Mouse (Mus musculus) liver, adult 2 months (tissue): ENCODE results near the gene Zfp128. TPM values are rescaled to one million over a fixed set of nuclear protein-coding genes. Genes with fewer than 3 reads are reported as not detected.

Experiments
- DNase-seq: peaks from one replicate; pipeline ENCODE4 v3.0.0-alpha.2; 2011; ENCODE audit warnings: low read depth, low spot score; ENCODE audit errors: extremely low read depth
- H3K27ac ChIP-seq: fragments of 200-500 bp; replicated peaks from 2 replicates; pipeline ENCODE4 v1.5.1; 2012; ENCODE audit warnings: low read depth, mild to moderate bottlenecking, control low read depth, inconsistent platforms, low read length; ENCODE audit not compliant: insufficient read depth
- H3K27me3 ChIP-seq: fragments of 200-500 bp; 2 replicates; pipeline ENCODE4 v1.6.1; 2012; ENCODE audit warnings: mild to moderate bottlenecking, moderate library complexity, low read length, inconsistent platforms; ENCODE audit not compliant: control insufficient read depth, insufficient read depth
- H3K36me3 ChIP-seq: fragments of 200-500 bp; 2 replicates; pipeline ENCODE4 v1.6.1; 2012; ENCODE audit warnings: low read length, inconsistent platforms; ENCODE audit not compliant: control insufficient read depth, insufficient read depth
- H3K4me1 ChIP-seq: fragments of 200-500 bp; 2 replicates; pipeline ENCODE4 v1.6.1; 2011; ENCODE audit warnings: low read length; ENCODE audit not compliant: control insufficient read depth, insufficient read depth
- H3K4me3 ChIP-seq: fragments of 200-500 bp; 2 replicates; pipeline ENCODE4 v1.5.1; 2011; ENCODE audit warnings: low read depth, mild to moderate bottlenecking, control low read depth, low read length, moderate library complexity; ENCODE audit not compliant: insufficient read depth
- H3K79me2 ChIP-seq: fragments of 200-500 bp; 2 replicates; pipeline ENCODE4 v1.6.1; 2012; ENCODE audit warnings: inconsistent platforms, mild to moderate bottlenecking, low read length, moderate library complexity; ENCODE audit not compliant: control insufficient read depth, insufficient read depth
- H3K9ac ChIP-seq: fragments of 200-500 bp; 2 replicates; pipeline ENCODE4 v1.6.1; 2012; ENCODE audit warnings: low read depth, mild to moderate bottlenecking, control low read depth, inconsistent platforms, low read length
- CTCF ChIP-seq: fragments of 200-500 bp; IDR thresholded peaks from 2 replicates; pipeline ENCODE4 v1.5.1; 2011; ENCODE audit warnings: low read depth, low read length, control low read depth
- POLR2A ChIP-seq: fragments of 200-500 bp; IDR thresholded peaks from 2 replicates; pipeline ENCODE4 v1.6.1; 2011; ENCODE audit warnings: low read length, control low read depth; ENCODE audit not compliant: insufficient read depth; ENCODE audit errors: extremely low read depth
- WGBS: fragments of 180-500 bp; shearing (Covaris S2); methylation state at CpG from one replicate; pipeline ENCODE4 v1.1.7; 2018; 5-methylcytosine and 5-hydroxymethylcytosine counted together
- polyA plus RNA-seq: library from polyadenylated mRNA; depleted of rRNA; stranded (reverse); fragments of >200 nt; gene quantifications from 2 replicates; pipeline ENCODE4 v1.2.3, GENCODE M21; 2012; rRNA removed
- total RNA-seq: library from RNA; depleted of rRNA; stranded (reverse); fragments of >200 nt; gene quantifications from 2 replicates; pipeline ENCODE4 v1.2.3, GENCODE M21; 2014; rRNA removed

The Zfp128 gene
- total and polyA plus RNA-seq, 2 experiments, result 0.46 to 2.1 TPM

DNA sequence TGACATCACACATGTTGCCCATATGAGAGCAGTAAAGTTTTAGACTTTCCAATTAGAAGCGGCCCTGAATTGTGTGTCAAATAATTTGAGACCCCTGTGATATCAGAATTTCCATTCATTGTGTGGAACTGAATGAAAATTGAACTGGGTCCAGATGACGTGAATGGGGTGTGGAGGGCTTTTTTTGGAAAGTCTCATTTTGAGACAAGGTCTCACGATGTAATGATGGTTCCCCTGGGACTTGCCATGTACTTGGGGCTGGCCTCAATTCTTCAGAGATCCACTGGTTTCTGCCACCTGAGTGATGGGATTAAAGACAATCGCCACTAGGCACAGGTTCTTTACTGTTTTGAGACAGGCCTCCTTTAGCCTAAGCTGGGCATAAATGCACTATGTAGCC lies 59.6 kb downstream of the Zfp128 start:
- Histone ChIP-seq H3K4me3 (no peak overlapping the region), H3K27me3 (no peaks in the 10 kb centered on the region), H3K79me2 (no peaks in the 10 kb centered on the region), H3K27ac (no peak overlapping the region), H3K36me3 (no peaks in the 10 kb centered on the region), H3K9ac (no peak overlapping the region), H3K4me1 (no peaks in the 10 kb centered on the region)
- 90% methylated on average over 4 of the region's 4 CpGs for WGBS
- TF ChIP-seq POLR2A (no peak), CTCF (no peak)
- no peak for DNase-seq

Other genes starting within 250 kb of the Zfp128 start
- gene Vmn2r54, start 240.9 kb upstream of the Zfp128 start, total RNA-seq, result not detected in 2 replicates
- gene Vmn2r54, start 240.9 kb upstream of the Zfp128 start, polyA plus RNA-seq, result not detected in 2 replicates
- not detected in 2 replicates for gene Vmn2r55, start 196.2 kb upstream of the Zfp128 start, total RNA-seq
- gene Vmn2r55, start 196.2 kb upstream of the Zfp128 start, polyA plus RNA-seq, result not detected in 2 replicates
- gene Vmn2r56, start 146.2 kb upstream of the Zfp128 start, total RNA-seq, result not detected in 2 replicates
- gene Vmn2r56, start 146.2 kb upstream of the Zfp128 start, polyA plus RNA-seq, result not detected in 2 replicates
- gene Zscan18, start 77.5 kb upstream of the Zfp128 start, total RNA-seq, result 0.27 TPM in 1 of 2 replicates, not detected in the other
- 0.05 TPM in 1 of 2 replicates, not detected in the other for gene Zscan18, start 77.5 kb upstream of the Zfp128 start, polyA plus RNA-seq
- 1.8 and 2.0 TPM in 2 replicates for gene Zfp329, start 62.3 kb upstream of the Zfp128 start, total RNA-seq
- 0.29 and 0.50 TPM in 2 replicates for gene Zfp329, start 62.3 kb upstream of the Zfp128 start, polyA plus RNA-seq
- gene Zfp110, start 46.4 kb upstream of the Zfp128 start, total RNA-seq, result 22.2 and 25.0 TPM in 2 replicates
- 6.1 and 9.7 TPM in 2 replicates for gene Zfp110, start 46.4 kb upstream of the Zfp128 start, polyA plus RNA-seq
- gene Zscan22, start 16.6 kb downstream of the Zfp128 start, total RNA-seq, result 1.2 and 1.5 TPM in 2 replicates
- gene Zscan22, start 16.6 kb downstream of the Zfp128 start, polyA plus RNA-seq, result 5.7 and 6.6 TPM in 2 replicates
- 773 and 998 TPM in 2 replicates for gene Rps5, start 41.1 kb downstream of the Zfp128 start, total RNA-seq
- gene Rps5, start 41.1 kb downstream of the Zfp128 start, polyA plus RNA-seq, result 789 and 798 TPM in 2 replicates
- gene Rnf225, start 46.2 kb downstream of the Zfp128 start, total RNA-seq, result 0.09 and 0.47 TPM in 2 replicates
- 0.45 and 0.65 TPM in 2 replicates for gene Rnf225, start 46.2 kb downstream of the Zfp128 start, polyA plus RNA-seq
- gene Zfp324, start 84.7 kb downstream of the Zfp128 start, total RNA-seq, result 3.9 and 4.1 TPM in 2 replicates
- 3.4 and 5.2 TPM in 2 replicates for gene Zfp324, start 84.7 kb downstream of the Zfp128 start, polyA plus RNA-seq
- 1.3 and 1.4 TPM in 2 replicates for gene Zfp446, start 96.7 kb downstream of the Zfp128 start, total RNA-seq
- gene Zfp446, start 96.7 kb downstream of the Zfp128 start, polyA plus RNA-seq, result 1.9 and 3.6 TPM in 2 replicates
- gene Slc27a5, start 117.0 kb downstream of the Zfp128 start, total RNA-seq, result 1,289 and 1,401 TPM in 2 replicates
- 1,497 and 1,713 TPM in 2 replicates for gene Slc27a5, start 117.0 kb downstream of the Zfp128 start, polyA plus RNA-seq
- 67.7 and 69.4 TPM in 2 replicates for gene Trim28, start 117.9 kb downstream of the Zfp128 start, total RNA-seq
- 98.0 and 114 TPM in 2 replicates for gene Trim28, start 117.9 kb downstream of the Zfp128 start, polyA plus RNA-seq
- gene Zbtb45, start 128.9 kb downstream of the Zfp128 start, total RNA-seq, result 0.28 and 1.2 TPM in 2 replicates
- gene Zbtb45, start 128.9 kb downstream of the Zfp128 start, polyA plus RNA-seq, result 4.5 TPM in 2 replicates
- 109 and 149 TPM in 2 replicates for gene Chmp2a, start 153.6 kb downstream of the Zfp128 start, total RNA-seq
- gene Chmp2a, start 153.6 kb downstream of the Zfp128 start, polyA plus RNA-seq, result 62.8 and 76.5 TPM in 2 replicates
- 41.2 and 59.5 TPM in 2 replicates for gene Ube2m, start 157.1 kb downstream of the Zfp128 start, total RNA-seq
- gene Ube2m, start 157.1 kb downstream of the Zfp128 start, polyA plus RNA-seq, result 71.5 and 82.7 TPM in 2 replicates
- 0.18 and 0.40 TPM in 2 replicates for gene Mzf1, start 173.6 kb downstream of the Zfp128 start, total RNA-seq
- 0.41 and 0.54 TPM in 2 replicates for gene Mzf1, start 173.6 kb downstream of the Zfp128 start, polyA plus RNA-seq
- not detected in 2 replicates for gene Vmn1r85, start 214.0 kb downstream of the Zfp128 start, total RNA-seq
- not detected in 2 replicates for gene Vmn1r85, start 214.0 kb downstream of the Zfp128 start, polyA plus RNA-seq
- gene Vmn1r86, start 238.7 kb downstream of the Zfp128 start, total RNA-seq, result not detected in 2 replicates
- gene Vmn1r86, start 238.7 kb downstream of the Zfp128 start, polyA plus RNA-seq, result not detected in 2 replicates